Mouse (Mus musculus) thymus, postnatal 25 days (tissue): Measurements from ENCODE around the gene Hoxb5.

Experiments
- DNase-seq: peaks from one replicate; pipeline ENCODE4 v3.0.0; 2022

Gene Hoxb5

DNA sequence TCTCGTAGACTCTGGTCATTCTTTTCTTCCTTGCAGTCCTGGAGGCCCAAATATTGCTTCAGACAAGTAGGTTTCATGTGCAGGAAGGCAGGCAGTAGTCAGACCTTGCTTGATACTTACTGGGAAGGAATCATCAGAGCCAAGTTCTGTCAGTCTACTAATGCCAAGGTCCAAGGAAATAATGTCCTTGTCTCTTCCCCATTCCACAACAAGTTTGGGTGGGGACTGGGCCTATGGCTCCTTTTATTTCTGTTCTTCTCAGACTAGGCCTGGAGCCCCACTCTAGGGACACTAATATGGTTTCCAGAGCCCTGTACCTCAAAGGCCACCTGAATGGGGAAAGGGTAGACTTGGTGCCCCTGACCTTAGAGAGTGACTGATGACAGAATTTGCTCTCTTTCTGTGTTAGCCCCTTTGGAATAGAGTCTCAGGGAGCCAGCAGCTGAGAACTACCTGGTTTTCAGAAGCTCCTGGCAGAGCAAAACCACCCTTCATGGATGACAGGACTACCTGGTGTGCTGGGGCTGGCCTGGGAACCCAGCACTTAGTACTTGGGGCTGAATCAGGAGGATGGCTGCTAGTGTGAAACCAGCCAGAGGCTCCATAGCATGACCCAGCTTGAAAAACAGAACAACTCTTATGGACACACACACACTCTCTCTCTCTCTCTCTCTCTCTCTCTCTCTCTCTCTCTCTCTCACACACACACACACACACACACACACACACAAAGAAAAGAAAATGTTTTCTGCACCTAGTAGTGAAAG, 14.5 kb upstream of the Hoxb5 start:
- DNase-seq, result no peak

DNA sequence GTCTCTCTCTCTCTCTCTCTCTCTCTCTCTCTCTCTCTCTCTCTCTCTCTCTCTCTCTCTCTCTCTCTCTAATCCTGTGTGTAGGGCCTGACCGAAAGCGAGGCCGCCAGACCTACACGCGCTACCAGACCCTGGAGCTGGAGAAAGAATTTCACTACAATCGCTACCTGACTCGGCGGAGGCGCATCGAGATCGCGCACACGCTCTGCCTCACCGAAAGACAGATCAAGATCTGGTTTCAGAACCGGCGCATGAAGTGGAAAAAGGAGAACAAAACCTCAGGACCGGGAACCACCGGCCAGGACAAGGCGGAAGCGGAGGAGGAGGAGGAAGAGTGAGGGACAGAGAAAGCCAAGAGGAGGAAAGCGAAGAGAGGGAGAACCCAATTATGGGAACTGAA, 13.8 kb upstream of the Hoxb5 start:
- no peak for DNase-seq

DNA sequence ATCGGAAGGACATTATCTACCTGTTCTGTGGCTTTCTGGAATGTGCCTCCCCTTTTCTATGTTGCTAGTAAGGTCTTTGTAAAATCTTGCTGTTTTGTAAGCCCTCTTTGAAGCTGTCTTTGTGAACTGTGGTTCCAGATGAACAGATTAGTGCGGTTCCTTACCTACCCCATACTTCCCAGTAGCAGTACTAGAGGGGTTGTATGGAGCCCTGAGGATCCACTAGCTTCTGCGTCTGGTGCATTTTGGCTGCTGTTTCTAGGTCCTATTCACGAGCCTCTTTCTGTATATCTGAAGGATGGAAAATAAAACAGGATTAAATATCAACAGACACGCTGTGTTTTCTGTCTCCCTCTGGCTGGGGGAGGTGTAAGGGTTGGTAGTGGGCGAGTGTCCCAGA, 13.3 kb upstream of the Hoxb5 start:
- no peak for DNase-seq

DNA sequence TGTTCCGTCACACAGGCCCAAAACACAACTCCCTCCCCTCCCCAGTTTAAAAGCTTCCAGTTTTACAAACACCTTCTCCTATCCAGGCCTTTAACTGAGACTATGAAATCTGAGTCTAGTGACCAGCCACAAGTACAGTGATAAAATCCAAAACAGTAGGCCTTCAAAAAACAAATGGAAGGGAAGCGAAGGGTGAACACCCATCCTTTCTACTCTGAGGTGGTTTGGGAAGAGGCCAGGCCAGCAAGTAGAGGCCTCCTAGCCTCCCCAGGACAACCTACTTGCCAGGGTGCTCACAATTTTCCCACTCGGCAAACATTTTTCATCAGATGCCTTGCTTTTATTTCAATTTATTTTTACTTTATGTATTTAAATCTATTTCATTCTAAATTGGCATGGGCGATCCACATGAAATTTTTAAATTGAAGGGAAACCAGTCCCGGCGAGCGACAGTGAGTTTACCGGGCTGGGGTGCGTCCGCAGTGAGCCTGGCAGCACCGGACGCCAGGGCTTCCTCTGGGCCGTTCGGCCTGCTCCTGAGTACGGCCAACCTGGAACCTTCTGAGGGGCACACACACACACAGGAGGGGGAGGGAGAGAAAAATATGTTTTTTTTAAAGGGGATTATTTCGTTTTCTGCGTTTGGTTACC, 12.3 kb upstream of the Hoxb5 start:
- no peak for DNase-seq

- DNase-seq, result no peak
Measured at GRCm38 (mm10) chr11:96291681-96292564, 11.2 kb upstream of the Hoxb5 start, which contains the start of gene Hoxb6. TSS of gene Hoxb6 (plus strand) at chr11:96292476.

- no peak for DNase-seq
Measured at GRCm38 (mm10) chr11:96292565-96293301, 10.4 kb upstream of the Hoxb5 start.

- no peak for DNase-seq
Measured at GRCm38 (mm10) chr11:96293302-96293921, 9.7 kb upstream of the Hoxb5 start.

GRCm38 (mm10) chr11:96294245-96295091, 8.7 kb upstream of the Hoxb5 start:
- DNase-seq, result peak; percentile 76

- no peak for DNase-seq
Measured at GRCm38 (mm10) chr11:96295092-96295835, 7.9 kb upstream of the Hoxb5 start.

- DNase-seq, result no peak
Measured at GRCm38 (mm10) chr11:96296997-96297396, 6.1 kb upstream of the Hoxb5 start.

GRCm38 (mm10) chr11:96297428-96297827, 5.7 kb upstream of the Hoxb5 start:
- no peak for DNase-seq

- no peak for DNase-seq
Measured at GRCm38 (mm10) chr11:96297968-96298635, 5.0 kb upstream of the Hoxb5 start.

DNA sequence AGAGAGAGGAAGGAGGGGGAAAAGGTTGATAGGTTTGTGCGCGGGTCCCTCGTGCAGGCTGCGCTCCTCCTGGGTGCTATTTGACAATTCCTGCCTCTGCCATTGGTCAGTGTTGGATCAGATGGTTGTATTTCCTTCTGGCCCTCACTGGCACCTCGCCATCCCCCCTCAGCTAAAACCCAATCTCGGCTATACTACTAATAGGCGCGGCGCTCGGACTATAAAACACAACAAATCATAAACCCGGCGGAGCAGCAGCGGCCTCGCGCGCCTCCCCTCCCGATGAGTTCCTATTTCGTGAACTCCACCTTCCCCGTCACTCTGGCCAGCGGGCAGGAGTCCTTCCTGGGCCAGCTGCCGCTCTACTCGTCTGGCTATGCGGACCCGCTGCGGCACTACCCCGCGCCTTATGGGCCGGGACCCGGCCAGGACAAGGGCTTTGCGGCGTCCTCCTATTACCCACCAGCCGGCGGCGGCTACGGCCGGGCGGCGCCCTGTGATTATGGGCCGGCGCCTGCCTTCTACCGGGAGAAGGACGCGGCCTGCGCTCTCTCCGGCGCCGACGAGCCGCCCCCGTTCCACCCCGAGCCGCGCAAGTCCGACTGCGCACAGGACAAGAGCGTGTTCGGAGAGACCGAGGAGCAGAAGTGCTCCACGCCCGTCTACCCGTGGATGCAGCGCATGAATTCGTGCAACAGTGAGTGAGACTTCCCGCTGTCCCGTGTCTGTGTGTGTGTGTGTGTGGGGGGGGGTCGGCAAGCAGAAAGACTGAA, 4.1 kb upstream of the Hoxb5 start:
- DNase-seq, result no peak

GRCm38 (mm10) chr11:96299781-96300180, 3.4 kb upstream of the Hoxb5 start:
- DNase-seq, result no peak

- no peak for DNase-seq
Measured at GRCm38 (mm10) chr11:96300354-96301063, 2.6 kb upstream of the Hoxb5 start.

DNA sequence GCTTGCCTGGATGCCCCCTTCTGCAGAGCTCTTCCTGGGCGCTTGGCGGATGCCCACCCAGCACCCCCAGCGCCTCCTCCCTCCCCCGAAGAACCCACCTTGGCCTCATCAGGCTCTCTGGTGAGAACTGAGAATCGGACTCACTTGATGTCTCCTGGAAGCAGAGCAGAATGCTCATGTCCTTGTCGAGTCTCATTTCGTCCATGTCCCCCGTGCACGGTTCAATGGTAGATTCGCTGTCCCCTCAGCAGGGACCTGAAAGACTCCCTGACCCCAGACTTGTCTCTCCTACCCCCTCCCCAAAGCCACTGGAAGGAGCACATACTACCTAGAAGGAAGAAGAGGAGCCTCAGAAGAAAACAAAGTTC, 2.1 kb upstream of the Hoxb5 start:
- DNase-seq, result no peak

GRCm38 (mm10) chr11:96301837-96302236, 1.3 kb upstream of the Hoxb5 start:
- DNase-seq, result no peak

DNA sequence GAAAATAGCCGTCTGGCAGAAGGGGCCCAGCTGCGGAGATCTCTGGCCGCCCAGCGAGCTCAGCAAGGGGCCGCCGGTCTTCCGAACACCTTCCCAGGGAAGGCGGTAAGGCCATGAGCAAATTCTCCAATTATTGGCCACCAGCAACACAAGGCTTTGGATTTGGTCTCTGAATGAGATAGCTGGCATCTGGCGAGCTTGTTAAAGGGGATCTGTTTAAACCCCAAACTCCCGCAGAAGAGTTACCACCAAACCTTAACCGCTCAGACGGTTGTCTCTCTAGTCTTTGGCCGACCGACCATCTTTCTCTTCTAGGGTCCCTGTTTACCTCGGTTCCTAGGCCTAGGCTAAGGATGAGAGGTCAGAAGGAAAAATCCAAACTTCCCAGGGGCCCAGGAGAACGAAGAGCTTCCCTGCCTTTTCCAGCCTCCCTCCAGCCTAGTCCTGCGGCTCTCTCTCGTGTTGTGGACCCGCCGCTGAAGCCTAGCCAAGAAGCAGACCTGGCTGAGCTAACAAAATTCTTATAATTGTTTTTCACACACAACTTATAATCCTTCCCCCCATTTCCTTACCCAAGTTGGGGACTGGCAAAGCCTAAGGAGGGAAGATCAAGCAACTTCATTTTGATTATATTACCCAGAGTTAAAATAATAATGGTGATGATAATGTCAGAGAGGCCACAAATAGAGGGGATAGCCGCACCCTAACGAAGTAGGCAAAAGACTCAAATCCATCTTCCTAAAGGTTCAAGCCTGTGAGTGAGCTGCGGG, 570 bp upstream of the Hoxb5 start:
- no peak for DNase-seq
